Mouse (Mus musculus): ENCODE measurements around the gene Mageh1.
"Not testable (repeated sequence)": the region's sequence is repeated elsewhere in the genome, so short reads cannot be mapped to it uniquely, and the experiment has no call there.

Gene Mageh1

DNA sequence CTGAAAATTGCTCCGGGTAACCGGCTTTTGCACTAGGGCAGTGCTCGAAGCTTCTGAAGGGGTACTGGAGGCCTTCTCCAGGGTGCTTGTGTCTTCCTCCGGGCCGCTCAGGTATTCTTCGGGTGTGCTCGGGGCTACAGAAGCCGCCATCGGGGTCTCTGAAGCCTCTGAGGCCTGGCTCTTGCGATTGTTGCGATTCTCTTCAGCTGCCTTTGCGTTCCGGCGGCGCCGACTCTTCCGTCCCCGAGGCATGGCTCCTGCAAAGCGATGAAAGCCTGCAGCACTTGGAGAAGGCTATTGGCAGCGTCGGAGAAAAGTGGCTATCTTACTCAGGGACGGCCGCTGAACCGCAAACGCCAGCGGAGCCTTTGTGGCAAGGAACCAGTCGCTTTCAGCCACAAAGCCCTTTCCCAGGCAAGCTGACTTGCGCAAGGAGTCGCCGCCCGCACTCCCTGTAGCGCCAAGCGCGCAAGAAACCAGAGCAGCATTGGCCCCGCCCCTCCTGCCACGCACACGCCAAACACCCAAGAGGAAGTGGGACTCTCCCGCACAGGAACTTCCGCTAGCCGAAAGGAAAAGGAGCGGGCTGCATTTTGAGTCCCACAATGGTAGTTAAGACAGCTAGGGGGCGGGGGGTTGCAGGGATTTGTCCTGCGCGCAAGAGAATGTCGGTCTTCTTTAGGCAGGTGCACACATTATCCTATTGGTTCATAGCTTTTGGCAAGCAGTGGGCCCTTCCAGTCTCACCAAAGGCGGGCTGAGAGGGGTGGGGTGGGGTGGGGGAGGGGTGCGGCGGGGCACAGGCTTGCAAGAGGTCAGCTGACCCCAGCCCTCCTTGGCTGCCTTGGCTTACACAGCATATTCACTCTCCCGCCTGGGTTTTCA lies at the start of gene Mageh1:
Gene Mageh1, minus strand, starts transcription at position 489 of the 885 bp plus-strand sequence.
- DNase-seq = peak; percentile 84 to 86

DNA sequence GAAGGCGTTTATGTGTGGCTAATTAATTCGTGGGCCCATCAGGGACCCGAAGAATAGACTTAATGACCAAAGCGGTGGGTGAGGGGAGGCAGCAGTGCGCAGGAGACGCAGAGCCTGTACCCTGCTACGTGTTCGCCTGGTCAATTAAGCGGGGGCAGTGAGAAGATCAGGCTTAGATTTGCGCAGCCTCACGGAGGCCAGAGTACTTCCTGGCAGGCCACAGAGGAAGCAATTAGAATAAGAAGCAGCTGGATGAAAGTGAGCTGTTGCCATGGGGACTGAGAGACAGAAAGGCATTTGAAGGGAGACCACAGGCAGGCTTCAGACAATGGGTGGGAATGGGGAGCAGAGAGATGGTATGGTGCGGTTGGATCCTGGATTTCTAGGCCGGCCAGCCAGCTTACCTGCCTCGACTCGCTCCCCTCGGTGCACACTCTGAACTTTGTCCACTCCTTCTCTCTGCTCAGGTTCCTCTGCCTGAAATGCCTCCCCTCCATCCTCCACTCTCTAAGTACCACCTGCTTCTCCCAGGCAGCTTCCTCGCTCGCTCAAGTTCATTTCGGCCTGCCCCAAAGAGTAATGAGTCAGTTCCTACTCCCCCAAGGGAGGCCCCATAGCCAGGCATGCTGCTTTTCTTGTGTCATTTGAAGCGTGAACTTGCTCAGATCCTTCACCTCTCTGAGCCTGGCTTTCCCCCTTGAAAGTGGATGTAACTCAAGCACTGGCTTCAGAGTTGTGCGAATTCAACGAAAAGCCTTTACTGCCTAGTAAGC lies 783 bp upstream of the Mageh1 start:
- DNase-seq = not testable (repeated sequence)

DNA sequence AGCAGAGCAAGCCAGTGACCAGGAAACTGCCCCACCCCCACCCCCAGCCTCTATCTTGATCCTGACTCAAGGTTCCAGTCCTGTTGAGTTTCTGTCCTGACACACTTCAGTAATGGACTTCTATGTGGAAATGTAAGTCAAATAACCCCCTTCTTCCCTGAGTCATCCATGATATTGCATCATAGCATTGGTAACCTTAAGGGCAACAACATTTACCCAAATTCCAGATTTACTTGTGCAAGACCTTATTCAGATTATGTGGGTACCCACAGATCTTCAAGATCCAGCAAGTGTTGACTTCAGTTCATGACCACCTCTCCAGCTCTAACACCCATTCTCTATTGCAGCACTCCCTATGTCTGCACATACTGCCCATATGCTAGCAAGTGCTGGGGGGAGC lies 5.8 kb downstream of the Mageh1 start:
- DNase-seq = not testable (repeated sequence)

DNA sequence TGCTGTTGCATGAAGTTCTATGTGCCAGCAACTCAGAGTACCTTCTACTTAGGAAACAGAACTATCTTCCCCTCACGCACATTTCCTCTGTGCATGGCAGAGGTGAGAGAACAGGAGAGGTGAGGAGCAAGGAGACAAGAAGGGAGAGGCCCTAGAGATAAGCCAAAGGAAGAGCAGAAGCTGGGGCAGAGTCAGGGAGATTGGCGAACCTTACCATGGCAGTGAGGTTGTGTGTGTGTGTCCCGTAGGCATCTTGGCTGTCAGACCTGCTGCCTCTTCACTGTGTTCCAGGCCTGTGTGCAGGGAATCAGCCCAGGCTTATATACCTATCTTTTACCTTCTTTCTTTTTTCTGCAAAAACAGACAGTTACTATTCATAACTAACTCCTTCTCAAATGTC lies 11.7 kb downstream of the Mageh1 start:
- DNase-seq = not testable (repeated sequence)

DNA sequence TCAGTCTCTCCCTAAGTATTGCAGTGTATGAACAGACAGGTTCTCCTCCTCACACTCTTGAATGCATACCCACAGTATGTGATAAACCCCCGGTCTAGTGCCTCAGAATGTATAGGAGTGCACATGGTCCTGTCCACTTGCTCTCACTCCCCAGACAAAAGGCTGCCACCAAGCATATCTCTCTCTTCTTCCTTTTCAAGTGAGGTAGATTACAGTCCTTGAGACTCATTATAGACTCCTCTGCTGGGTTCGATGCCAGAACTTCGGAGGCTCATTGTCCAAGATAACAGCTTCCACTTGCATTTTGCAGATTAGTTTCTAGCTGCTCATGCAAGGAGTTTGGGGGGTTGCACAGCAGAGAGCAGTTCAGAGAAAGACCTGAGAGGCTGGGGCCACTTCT lies 12.1 kb downstream of the Mageh1 start:
- not testable (repeated sequence) for DNase-seq

DNA sequence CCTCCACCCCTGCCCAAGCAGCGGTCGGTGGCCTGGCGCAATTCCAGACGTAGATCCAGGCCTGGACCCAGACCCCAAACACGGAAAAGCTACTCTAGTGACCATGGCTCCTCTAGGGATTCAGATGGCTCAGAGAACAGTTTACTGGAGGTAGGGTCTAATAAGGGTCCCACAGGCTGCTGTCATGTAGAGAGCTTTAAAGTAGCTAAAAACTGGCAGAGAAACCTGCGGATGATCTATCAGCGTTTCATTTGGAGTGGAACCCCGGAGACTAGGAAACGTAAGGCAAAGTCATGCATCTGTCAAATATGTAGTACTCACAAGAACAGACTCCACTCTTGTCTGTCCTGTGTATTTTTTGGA lies 29.7 kb downstream of the Mageh1 start:
- DNase-seq = no peak

DNA sequence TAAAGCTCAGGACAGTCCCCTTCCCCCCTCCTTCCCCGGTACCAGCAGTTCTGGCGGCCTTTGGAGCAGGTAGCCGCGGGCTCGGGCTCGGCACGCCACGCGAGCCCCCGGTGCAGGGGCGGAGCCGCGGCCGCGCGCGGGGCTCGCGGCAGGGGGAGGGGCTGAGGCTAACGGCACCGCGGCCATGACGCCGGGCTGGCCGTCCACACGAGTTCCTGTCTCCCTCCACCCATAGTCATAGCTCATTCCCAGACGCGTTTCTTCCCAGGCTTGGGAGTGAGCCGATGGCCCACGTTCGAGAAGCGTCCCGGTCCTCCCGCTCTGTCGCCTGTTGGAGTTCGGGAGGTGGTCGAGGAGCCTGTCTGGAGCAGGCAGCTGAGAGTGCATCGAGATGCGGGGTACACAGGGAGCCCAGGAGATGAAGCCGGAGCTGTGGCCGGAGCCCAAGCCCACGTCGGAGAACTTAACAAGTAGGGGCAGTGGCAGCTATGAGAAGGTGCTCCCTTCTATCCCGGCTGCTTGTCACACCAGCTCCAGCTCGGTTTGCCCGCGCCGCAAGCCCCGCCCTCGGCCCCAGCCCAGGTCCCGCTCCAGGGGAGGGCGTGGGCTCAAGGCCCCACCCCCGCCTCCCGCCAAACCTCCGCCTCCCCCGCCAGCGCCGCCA lies 30.2 kb downstream of the Mageh1 start:
- DNase-seq = peak; percentile 39 to 55

DNA sequence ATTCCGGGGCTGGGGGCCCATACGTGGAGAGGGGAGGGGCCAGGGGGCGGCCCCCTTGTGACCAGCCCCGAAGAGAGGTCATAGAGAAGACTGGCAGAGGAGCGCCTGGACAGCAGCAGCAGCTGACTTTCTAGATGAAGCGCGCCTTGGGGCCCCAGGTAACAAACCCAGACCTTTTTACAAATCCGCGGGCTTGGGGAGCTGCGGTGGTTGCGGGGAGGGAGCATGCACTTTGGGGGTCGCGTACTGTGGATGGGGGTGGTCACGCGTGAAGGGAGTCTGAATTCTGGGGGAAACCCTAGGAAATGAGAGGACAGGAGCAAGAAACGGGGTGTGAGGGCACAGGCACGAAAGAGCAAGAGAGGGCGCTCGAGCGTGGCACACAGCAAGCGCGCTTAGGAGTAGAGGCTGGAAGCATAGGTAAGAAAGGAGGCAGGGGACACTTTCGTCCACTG lies 31.0 kb downstream of the Mageh1 start, which contains the start of gene Usp51:
Gene Usp51, plus strand, starts transcription at position 83 of the 455 bp plus-strand sequence.
- DNase-seq = peak; percentile 18 to 28

DNA sequence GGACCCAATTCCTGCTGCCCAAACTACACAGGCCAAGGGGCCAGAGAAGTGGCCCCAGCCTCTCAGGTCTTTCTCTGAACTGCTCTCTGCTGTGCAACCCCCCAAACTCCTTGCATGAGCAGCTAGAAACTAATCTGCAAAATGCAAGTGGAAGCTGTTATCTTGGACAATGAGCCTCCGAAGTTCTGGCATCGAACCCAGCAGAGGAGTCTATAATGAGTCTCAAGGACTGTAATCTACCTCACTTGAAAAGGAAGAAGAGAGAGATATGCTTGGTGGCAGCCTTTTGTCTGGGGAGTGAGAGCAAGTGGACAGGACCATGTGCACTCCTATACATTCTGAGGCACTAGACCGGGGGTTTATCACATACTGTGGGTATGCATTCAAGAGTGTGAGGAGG lies 41.3 kb downstream of the Mageh1 start:
- DNase-seq = not testable (repeated sequence)

DNA sequence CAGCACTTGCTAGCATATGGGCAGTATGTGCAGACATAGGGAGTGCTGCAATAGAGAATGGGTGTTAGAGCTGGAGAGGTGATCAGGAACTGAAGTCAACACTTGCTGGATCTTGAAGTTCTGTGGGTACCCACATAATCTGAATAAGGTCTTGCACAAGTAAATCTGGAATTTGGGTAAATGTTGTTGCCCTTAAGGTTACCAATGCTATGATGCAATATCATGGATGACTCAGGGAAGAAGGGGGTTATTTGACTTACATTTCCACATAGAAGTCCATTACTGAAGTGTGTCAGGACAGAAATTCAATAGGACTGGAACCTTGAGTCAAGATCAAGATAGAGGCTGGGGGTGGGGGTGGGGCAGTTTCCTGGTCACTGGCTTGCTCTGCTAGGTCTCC lies 47.5 kb downstream of the Mageh1 start:
- DNase-seq = not testable (repeated sequence)

Measured in lung, adult 18-20 months (tissue).